Mouse (Mus musculus): Measurements from ENCODE around the gene Rnf24. TPM values are rescaled to one million over a fixed set of nuclear protein-coding genes. Genes with fewer than 3 reads are reported as not detected.
A peak's percentile ranks its signal among the peaks of the same experiment; 100 is the strongest.
"Not testable (repeated sequence)": the region's sequence is repeated elsewhere in the genome, so short reads cannot be mapped to it uniquely, and the experiment has no call there.

Gene Rnf24
- polyA plus RNA-seq, 1 experiment from 2014 or later, result 23.1 TPM

GRCm38 (mm10) chr2:131330548-131330947 is 22.1 kb downstream of the Rnf24 start:
- no peak overlapping the region for H3K4me2 ChIP-seq (replicated peaks)
- no peaks in the 10 kb centered on the region for H3K9me3 ChIP-seq
- no peaks in the 10 kb centered on the region for H3K4me1 ChIP-seq (replicated peaks)
- 78% methylated on average over 3 of the region's 3 CpGs for WGBS
- no peaks in the 10 kb centered on the region for H3K27me3 ChIP-seq
- H3K9ac ChIP-seq (replicated peaks), result no peak overlapping the region
- no peaks in the 10 kb centered on the region for H3K36me3 ChIP-seq
- no peak overlapping the region for H3K4me3 ChIP-seq (replicated peaks)
- no peak overlapping the region for H3K27ac ChIP-seq
- ATAC-seq, result no peak

- H3K36me3 ChIP-seq, result no peaks in the 10 kb centered on the region
- no peaks in the 10 kb centered on the region for H3K4me1 ChIP-seq (replicated peaks)
- H3K9me3 ChIP-seq, result no peaks in the 10 kb centered on the region
- H3K27ac ChIP-seq, result no peak overlapping the region
- no peak overlapping the region for H3K9ac ChIP-seq (replicated peaks)
- no peak for ATAC-seq
- H3K4me2 ChIP-seq (replicated peaks), result no peak overlapping the region
- no peak overlapping the region for H3K4me3 ChIP-seq (replicated peaks)
- 97% methylated on average over 1 of the region's 1 CpGs for WGBS
- H3K27me3 ChIP-seq, result no peaks in the 10 kb centered on the region
Measured at GRCm38 (mm10) chr2:131328981-131329380, 23.7 kb downstream of the Rnf24 start.

GRCm38 (mm10) chr2:131326044-131326443 is 26.6 kb downstream of the Rnf24 start:
- no peaks in the 10 kb centered on the region for H3K27me3 ChIP-seq
- H3K4me3 ChIP-seq (replicated peaks), result no peak overlapping the region
- no peak overlapping the region for H3K4me2 ChIP-seq (replicated peaks)
- H3K36me3 ChIP-seq, result no peaks in the 10 kb centered on the region
- no peak overlapping the region for H3K9ac ChIP-seq (replicated peaks)
- WGBS, result 83% methylated on average over 3 of the region's 3 CpGs
- H3K9me3 ChIP-seq, result no peaks in the 10 kb centered on the region
- H3K27ac ChIP-seq, result no peak overlapping the region
- H3K4me1 ChIP-seq (replicated peaks), result no peaks in the 10 kb centered on the region
- no peak for ATAC-seq

GRCm38 (mm10) chr2:131323675-131324074 is 29.0 kb downstream of the Rnf24 start:
- Histone ChIP-seq H3K4me2 (replicated peaks) (no peak overlapping the region), H3K4me1 (replicated peaks) (no peaks in the 10 kb centered on the region), H3K9me3 (0 out of 2 replicates have a peak, but pooled peaks cover 4% of the 10 kb centered on the region), H3K27ac (no peak overlapping the region), H3K4me3 (replicated peaks) (no peak overlapping the region), H3K9ac (replicated peaks) (no peak overlapping the region), H3K27me3 (no peaks in the 10 kb centered on the region), H3K36me3 (peaks cover 3% of the 10 kb centered on the region; the same call in 1 of the 2 replicates)
- no peak for ATAC-seq
- WGBS, result 78% methylated on average over 1 of the region's 1 CpGs

- not testable (repeated sequence) for H3K9ac ChIP-seq (replicated peaks); H3K4me3 ChIP-seq (replicated peaks); H3K36me3 ChIP-seq; H3K27ac ChIP-seq; H3K4me1 ChIP-seq (replicated peaks); ATAC-seq; H3K27me3 ChIP-seq; H3K4me2 ChIP-seq (replicated peaks)
- H3K9me3 ChIP-seq, result 0 out of 2 replicates have a peak, but pooled peaks cover 11% of the 10 kb centered on the region
- 86% methylated on average over 3 of the region's 3 CpGs for WGBS
Measured at GRCm38 (mm10) chr2:131321192-131321591, 31.5 kb downstream of the Rnf24 start.

- H3K27ac ChIP-seq, result no peak overlapping the region
- no peaks in the 10 kb centered on the region for H3K27me3 ChIP-seq
- no peak overlapping the region for H3K9ac ChIP-seq (replicated peaks)
- 90% methylated on average over 6 of the region's 6 CpGs for WGBS
- H3K4me3 ChIP-seq (replicated peaks), result no peak overlapping the region
- ATAC-seq, result no peak
- H3K4me2 ChIP-seq (replicated peaks), result no peak overlapping the region
- peaks cover 9% of the 10 kb centered on the region for H3K36me3 ChIP-seq
- H3K4me1 ChIP-seq (replicated peaks), result no peaks in the 10 kb centered on the region
- H3K9me3 ChIP-seq, result 0 out of 2 replicates have a peak, but pooled peaks cover 11% of the 10 kb centered on the region
Measured at GRCm38 (mm10) chr2:131319401-131319800, 33.3 kb downstream of the Rnf24 start.

- Histone ChIP-seq H3K4me1 (replicated peaks) (no peaks in the 10 kb centered on the region), H3K4me3 (replicated peaks) (no peak overlapping the region), H3K27me3 (no peaks in the 10 kb centered on the region), H3K27ac (no peak overlapping the region), H3K9me3 (0 out of 2 replicates have a peak, but pooled peaks cover 11% of the 10 kb centered on the region), H3K9ac (replicated peaks) (no peak overlapping the region), H3K36me3 (peaks cover 23% of the 10 kb centered on the region), H3K4me2 (replicated peaks) (no peak overlapping the region)
- ATAC-seq, result peak; percentile 48
- 87% methylated on average over 2 of the region's 2 CpGs for WGBS
Measured at GRCm38 (mm10) chr2:131316167-131316566, 36.5 kb downstream of the Rnf24 start.

- no peak overlapping the region for H3K9ac ChIP-seq (replicated peaks)
- no peaks in the 10 kb centered on the region for H3K4me1 ChIP-seq (replicated peaks)
- H3K27ac ChIP-seq, result no peak overlapping the region
- H3K36me3 ChIP-seq, result peaks cover 30% of the 10 kb centered on the region
- H3K27me3 ChIP-seq, result no peaks in the 10 kb centered on the region
- WGBS, result 81% methylated on average over 6 of the region's 6 CpGs
- ATAC-seq, result no peak
- no peaks in the 10 kb centered on the region for H3K9me3 ChIP-seq
- no peak overlapping the region for H3K4me2 ChIP-seq (replicated peaks)
- no peak overlapping the region for H3K4me3 ChIP-seq (replicated peaks)
Measured at GRCm38 (mm10) chr2:131309296-131309695, 43.4 kb downstream of the Rnf24 start.

- H3K27me3 ChIP-seq, result no peaks in the 10 kb centered on the region
- H3K4me2 ChIP-seq (replicated peaks), result no peak overlapping the region
- no peak overlapping the region for H3K9ac ChIP-seq (replicated peaks)
- H3K4me1 ChIP-seq (replicated peaks), result no peaks in the 10 kb centered on the region
- WGBS, result 71% methylated on average over 2 of the region's 2 CpGs
- ATAC-seq, result no peak
- no peak overlapping the region for H3K4me3 ChIP-seq (replicated peaks)
- peaks cover 45% of the 10 kb centered on the region for H3K36me3 ChIP-seq
- H3K9me3 ChIP-seq, result no peaks in the 10 kb centered on the region
- no peak overlapping the region for H3K27ac ChIP-seq
Measured at GRCm38 (mm10) chr2:131307822-131308221, 44.9 kb downstream of the Rnf24 start.

- ATAC-seq, result no peak
- Histone ChIP-seq H3K4me3 (replicated peaks) (no peak overlapping the region), H3K9me3 (no peaks in the 10 kb centered on the region), H3K36me3 (peaks cover 45% of the 10 kb centered on the region), H3K4me1 (replicated peaks) (no peaks in the 10 kb centered on the region), H3K4me2 (replicated peaks) (no peak overlapping the region), H3K9ac (replicated peaks) (no peak overlapping the region), H3K27me3 (no peaks in the 10 kb centered on the region), H3K27ac (no peak overlapping the region)
- WGBS, result 82% methylated on average over 5 of the region's 5 CpGs
Measured at GRCm38 (mm10) chr2:131307391-131307790, 45.3 kb downstream of the Rnf24 start.

- not testable (repeated sequence) for ATAC-seq; H3K4me1 ChIP-seq (replicated peaks); H3K9ac ChIP-seq (replicated peaks); H3K27ac ChIP-seq; H3K4me3 ChIP-seq (replicated peaks); H3K4me2 ChIP-seq (replicated peaks); H3K9me3 ChIP-seq; H3K27me3 ChIP-seq
- WGBS, result 82% methylated on average over 1 of the region's 1 CpGs
- H3K36me3 ChIP-seq, result peaks cover 48% of the 10 kb centered on the region
Measured at GRCm38 (mm10) chr2:131305226-131305625, 47.5 kb downstream of the Rnf24 start.

- Histone ChIP-seq H3K27me3 (no peaks in the 10 kb centered on the region), H3K9me3 (no peaks in the 10 kb centered on the region), H3K9ac (replicated peaks) (no peak overlapping the region), H3K36me3 (peaks cover 52% of the 10 kb centered on the region), H3K4me2 (replicated peaks) (no peak overlapping the region), H3K27ac (no peak overlapping the region), H3K4me1 (replicated peaks) (no peaks in the 10 kb centered on the region), H3K4me3 (replicated peaks) (no peak overlapping the region)
- ATAC-seq, result no peak
- 88% methylated on average over 9 of the region's 9 CpGs for WGBS
Measured at GRCm38 (mm10) chr2:131304497-131304896, 48.2 kb downstream of the Rnf24 start.

GRCm38 (mm10) chr2:131301635-131302034 is 51.1 kb downstream of the Rnf24 start:
- Histone ChIP-seq H3K36me3 (peaks cover 70% of the 10 kb centered on the region), H3K4me3 (replicated peaks) (no peak overlapping the region), H3K27me3 (no peaks in the 10 kb centered on the region)

More at GRCm38 (mm10) chr2:131301635-131302034, 51.1 kb downstream of the Rnf24 start:
- no peaks in the 10 kb centered on the region for H3K9me3 ChIP-seq
- no peak for ATAC-seq
- no peak overlapping the region for H3K9ac ChIP-seq (replicated peaks)
- no peak overlapping the region for H3K27ac ChIP-seq
- H3K4me1 ChIP-seq (replicated peaks), result no peaks in the 10 kb centered on the region
- H3K4me2 ChIP-seq (replicated peaks), result no peak overlapping the region
